Mouse (Mus musculus): Measurements from ENCODE around the gene Vars.
"Not testable (repeated sequence)": the region's sequence is repeated elsewhere in the genome, so short reads cannot be mapped to it uniquely, and the experiment has no call there.

Gene Vars

DNA sequence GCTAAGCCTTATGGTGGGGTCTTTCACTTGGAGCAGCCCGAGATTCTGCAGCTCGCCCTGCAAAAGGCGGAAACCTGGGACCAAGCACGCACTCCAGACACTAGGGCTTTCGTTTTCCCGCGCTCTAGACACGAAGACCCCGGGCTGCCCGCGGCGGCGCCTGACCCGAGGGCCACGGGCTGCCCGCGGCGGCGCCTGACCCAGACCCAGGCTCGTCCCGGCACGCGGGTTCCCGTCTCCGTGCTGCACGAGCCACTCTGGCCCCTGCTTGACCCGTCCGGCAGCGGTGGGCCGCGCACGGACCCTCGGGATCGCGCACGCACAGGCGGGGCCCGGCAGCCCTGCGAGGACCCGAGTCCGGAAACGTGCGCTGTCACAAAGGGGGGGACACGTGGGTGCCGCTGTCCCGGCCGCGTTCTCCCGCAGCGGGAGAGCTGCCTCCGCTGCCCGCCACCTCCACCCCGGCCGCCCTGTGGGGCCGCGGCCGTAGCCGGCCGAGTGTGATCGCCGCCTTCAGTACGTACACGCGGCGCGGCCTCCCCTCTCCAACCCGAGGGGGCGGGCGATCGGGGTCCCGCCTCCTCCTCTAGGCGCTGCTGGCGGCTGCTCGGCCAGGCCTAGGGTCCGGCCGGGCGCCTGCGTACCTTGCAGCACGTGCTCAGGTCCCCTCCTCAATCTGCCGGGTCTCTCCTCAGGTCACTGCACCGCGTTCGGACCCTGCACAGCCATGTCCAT, at the start of gene Vars:
Gene Vars (plus strand): TSS at position 271 of the 735 bp plus-strand sequence.
- peak; percentile 45 for DNase-seq (ENCODE audit: low read depth)

DNA sequence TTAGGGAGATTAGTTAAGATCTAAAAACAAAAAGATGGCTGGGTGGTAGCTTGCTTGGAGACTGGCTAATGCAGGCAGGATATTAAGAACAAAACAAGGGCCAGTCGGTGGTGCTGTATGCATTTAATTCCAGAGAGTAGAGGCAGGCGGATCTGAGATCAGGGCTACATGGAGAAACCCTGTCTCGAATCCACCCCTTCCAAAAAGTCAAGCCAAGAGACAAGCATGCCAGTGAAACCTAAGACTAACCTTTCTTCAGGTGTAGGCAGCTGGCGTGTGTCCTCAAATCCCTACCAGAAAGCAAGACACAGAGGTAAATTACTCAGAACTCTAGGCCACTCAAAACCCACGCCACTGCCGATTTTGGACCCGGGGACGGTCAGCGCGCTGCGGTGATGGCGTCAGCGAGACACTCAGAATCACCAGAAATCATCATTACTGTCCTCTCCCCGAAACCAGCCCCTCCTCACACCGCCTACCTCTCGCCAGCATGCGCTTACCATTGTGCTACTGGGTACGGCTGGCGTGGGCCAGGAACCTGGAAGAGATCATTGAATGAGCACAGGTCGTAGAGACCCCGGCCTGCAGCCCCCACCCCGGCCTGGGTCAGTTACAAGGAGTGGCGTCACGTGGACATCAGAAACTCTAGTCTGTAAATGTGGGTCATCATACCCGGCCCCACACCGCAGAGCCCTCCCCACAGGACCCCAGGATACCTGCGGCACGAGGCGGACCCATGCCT, 49.0 kb upstream of the Vars start:
- DNase-seq (ENCODE audit: low read depth): no peak

DNA sequence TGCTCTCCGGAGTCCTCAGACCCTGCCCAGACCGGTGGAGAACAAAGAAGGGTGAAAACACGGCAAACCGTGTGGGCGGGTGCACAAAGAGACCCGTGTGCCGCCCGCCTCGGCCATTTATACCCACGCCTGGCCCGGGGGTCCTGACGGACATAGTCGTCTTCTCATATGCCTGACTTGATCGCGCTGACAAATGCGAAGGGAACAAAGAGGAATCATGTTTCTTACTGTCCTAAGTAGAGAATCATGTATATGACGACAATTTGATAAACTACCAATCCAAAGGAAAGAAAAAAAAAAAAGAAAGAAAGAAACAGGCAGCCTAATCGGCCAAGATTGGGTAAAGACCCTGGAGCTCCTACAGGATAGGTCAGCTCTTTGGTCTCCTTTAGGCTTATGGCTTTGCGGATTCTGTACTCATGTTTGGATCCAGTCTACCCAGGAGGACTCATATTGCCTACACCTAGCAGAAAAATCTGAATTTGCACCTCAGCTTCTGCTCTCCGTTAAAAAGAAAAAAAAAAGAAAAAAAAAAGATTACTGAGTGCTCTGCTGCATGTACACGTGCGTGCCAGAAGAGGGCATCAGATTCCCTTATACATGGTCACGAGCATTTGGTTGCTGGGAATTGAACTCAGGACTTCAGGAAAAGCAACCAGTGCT, 48.3 kb upstream of the Vars start:
- DNase-seq (ENCODE audit: low read depth): peak; percentile 78

DNA sequence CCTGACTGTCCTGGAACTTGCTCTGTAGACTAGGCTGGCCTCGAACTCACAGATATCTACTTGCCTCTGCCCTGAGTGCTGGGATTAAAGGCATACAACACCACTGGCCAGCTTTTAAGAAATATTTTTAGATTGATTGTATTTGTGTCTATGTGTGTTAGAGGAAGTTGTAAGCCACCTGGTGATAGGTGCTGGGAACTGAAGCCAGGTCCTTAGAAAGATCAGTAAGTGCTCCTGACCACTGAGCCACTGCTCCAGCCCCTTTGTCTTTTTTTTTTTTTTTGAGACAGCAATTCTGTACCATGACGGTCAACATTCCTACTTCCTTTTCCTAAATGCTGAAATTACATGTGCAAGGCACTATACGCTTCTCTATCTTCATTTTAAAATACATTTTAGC, 47.5 kb upstream of the Vars start:
- no peak for DNase-seq (ENCODE audit: low read depth)

DNA sequence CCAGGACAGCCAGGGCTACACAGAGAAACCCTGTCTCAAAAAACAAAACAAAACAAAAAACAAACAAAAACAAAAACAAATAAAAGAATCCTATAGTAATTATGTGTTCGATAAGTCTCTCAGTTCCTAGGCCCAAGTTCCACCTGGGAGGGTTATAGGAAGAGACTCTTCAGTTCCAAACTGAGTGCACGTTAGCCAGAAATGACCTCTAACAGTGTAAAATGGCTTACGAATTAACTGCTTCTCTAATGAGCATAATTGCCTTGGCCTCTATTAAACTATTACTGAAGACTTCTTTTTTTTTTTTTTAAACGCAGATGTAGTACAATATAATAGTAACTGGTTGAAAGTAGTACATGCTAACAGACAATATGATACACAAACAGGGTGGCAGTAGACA, 46.9 kb upstream of the Vars start:
- DNase-seq (ENCODE audit: low read depth): no peak

DNA sequence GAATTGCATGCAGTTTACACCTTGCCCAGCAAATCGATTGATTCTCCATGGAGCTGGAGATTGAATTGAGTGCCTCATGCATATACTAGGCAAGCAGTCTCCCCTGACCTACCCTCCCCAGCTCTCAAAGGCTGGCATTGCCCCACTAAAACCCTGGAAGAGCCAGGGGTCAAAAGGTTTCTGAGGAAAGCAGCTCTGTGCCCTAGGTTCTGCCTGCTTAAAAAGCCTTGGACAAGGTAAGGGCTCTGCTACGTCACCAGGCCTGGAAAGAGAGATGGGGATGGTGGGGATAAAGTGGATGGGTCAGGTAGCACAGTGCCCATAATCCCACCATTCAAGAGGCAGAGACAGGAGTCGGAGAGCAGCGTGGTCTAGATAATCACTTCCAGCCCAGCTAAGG, 46.0 kb upstream of the Vars start:
- DNase-seq (ENCODE audit: low read depth): no peak

DNA sequence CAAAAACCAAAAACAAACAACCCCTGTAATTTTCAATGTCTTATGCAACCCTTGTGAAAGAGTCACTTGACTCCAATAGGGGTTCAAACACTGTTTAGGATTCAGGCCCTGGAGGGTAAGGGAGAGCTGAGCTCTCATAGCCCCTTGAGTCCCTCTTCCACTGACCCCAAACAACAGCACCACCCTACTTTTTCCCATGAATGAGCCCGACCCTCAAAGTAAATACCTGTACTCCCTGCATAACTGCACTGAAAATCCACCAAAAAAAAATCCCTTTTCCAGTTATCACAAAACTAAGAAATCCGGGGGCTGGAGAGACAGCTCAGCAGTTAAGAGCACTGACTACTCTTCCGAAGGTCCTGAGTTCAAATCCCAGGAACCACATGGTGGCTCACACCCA, 44.9 kb upstream of the Vars start:
- DNase-seq (ENCODE audit: low read depth): no peak

DNA sequence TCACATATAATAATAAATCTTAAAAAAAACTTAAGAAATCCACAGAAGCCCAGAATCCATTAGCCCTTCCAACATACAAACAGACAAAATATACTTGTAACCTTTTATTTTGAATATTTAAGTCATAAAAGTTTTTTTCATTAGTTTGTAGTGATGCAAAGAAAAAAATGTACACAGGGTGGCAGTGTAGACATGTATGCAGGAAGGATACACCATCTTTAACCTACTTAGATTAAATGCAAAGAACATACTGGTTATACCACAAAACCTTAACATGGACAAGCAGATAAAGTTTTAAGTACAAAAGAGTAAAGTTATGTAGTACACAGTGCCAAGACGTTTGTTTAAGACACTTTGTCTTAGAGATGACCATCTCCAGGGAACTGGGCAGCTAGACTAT, 44.4 kb upstream of the Vars start:
- no peak for DNase-seq (ENCODE audit: low read depth)

DNA sequence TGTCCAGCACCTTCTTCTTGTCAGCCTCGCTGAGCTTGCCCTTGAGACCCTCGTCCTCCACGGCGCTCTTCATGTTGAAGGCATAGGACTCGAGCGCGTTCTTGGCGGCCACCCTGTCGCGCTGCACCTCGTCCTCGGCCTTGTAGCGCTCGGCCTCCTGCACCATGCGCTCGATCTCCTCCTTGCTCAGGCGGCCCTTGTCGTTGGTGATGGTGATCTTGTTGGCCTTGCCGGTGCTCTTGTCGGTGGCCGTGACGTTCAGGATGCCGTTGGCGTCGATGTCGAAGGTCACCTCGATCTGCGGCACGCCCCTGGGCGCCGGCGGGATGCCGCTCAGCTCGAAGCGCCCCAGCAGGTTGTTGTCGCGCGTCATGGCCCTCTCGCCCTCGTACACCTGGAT, 43.5 kb upstream of the Vars start:
- DNase-seq (ENCODE audit: low read depth): not testable (repeated sequence)

DNA sequence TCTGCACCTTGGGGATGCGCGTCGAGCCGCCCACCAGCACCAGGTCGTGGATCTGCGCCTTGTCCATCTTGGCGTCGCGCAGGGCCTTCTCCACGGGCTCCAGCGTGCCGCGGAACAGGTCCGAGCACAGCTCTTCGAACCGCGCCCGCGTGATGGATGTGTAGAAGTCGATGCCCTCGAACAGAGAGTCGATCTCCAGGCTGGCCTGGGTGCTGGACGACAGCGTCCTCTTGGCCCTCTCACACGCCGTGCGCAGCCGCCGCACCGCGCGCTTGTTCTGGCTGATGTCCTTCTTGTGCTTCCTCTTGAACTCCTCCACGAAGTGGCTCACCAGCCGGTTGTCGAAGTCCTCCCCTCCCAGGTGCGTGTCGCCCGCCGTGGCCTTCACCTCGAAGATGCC, 42.8 kb upstream of the Vars start:
- DNase-seq (ENCODE audit: low read depth): not testable (repeated sequence)

DNA sequence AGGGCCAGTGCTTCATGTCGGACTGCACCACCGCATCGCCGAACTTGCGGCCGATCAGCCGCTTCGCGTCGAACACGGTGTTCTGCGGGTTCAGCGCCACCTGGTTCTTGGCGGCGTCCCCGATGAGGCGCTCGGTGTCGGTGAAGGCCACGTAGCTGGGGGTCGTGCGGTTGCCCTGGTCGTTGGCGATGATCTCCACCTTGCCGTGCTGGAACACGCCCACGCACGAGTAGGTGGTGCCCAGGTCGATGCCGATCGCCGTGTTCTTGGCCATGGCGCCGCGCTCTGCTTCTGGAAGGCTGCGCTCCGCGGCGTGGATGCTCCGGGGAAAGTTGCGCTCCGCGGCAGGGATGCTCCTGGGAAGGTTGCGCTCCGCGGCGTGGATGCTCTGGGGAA, 42.1 kb upstream of the Vars start:
- DNase-seq (ENCODE audit: low read depth): not testable (repeated sequence)

DNA sequence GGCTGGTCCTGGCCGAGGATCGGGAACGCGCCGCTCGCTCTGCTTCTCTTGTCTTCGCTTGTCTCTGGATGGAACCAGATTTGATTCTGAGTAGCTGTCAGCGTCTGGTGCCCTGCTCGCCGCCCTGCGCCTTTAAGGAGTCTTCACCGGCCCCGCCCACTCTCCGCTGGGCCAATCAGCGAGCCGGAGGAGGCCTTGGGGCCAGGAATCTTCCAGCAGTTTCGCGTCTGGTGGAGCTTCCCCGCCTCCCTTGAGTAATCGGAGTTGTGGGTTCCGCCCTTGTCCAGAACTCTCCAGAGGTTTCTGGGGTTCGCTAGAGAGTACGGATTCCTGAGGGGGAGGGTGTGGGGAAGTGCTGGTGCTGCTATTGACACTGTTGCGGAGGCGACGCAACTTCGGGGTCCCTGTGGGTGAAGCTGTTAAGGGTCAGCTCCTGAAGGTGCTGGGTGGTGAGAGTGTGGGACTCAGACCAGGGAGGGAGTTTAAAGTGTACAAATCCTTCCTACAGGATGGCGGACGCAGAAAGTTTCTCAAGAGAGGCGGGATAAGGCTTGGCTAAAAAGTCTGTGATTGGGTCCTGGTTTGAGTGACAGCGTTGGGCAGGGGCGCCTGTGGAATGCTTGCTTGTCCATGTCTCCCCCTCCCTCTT, 41.5 kb upstream of the Vars start, which contains the start of gene Hspa1b:
Gene Hspa1b (minus strand): TSS at position 109 of the 649 bp plus-strand sequence.
- peak; percentile 79 for DNase-seq (ENCODE audit: low read depth)

DNA sequence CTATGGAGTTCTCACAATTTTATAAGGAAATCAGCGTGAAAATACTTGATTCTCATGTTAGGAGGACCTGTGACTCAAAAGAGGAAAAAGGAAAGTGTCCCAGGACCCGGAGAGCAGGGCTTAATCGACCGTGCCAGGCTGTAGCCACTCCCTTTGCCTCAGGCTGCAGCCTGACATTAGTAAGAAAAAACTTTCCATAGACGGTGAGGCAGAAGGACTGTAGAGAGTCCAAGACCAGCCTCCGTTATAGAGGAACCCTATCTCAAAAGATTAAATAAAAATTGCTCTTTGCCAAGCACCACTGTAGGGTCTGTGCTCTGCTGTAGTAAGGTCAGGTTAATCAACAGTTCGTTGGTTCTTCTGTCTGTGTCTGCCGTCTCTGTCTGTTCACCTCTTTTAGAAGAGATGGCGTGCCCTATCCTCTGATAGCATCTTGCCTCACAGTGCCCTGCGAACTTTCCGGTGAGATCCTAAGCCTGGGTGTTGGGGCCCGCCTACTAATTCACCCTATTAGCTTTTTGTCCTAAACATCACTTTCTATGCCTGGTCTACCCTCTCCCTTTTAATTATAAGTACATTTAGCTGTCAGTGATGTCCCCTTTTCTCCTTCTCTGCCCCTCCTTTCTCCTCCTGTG, 40.8 kb upstream of the Vars start:
- no peak for DNase-seq (ENCODE audit: low read depth)

DNA sequence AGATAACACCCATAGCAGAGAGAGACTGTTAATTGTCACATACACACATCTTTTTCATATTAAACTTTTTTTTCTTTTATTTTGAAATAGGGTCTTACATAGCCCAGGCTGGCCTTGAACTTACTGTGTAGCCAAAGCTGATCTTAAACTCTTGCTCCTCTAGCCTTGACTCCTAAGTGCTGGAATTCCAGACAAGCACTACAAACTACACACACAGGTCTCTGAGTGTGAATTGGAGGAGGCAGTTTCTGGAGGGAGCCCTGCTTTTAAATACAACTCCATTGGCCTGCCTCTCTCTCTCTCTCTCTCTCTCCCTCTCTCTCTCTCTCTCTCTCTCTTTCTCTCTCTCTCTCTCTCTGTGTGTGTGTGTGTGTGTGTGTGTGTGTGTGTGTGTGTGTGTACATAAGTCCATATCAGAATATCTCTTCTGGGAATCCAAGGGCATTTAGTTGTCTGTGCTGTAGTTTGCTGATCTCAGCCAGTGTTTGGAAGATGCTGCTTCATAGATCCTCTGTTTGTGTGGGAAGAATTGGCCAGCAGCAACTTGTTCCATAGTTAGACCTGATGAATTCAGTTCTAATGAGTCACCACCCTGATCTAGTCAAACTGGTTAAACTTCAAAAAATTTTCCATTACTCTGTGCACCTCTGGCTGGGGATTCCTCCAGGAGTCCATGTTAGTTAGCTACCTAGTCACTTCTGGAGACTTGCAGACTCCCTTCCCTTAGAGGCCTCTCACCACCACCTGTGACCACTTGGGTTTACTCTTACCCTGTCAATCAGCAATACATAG, 39.9 kb upstream of the Vars start:
- DNase-seq (ENCODE audit: low read depth): no peak

DNA sequence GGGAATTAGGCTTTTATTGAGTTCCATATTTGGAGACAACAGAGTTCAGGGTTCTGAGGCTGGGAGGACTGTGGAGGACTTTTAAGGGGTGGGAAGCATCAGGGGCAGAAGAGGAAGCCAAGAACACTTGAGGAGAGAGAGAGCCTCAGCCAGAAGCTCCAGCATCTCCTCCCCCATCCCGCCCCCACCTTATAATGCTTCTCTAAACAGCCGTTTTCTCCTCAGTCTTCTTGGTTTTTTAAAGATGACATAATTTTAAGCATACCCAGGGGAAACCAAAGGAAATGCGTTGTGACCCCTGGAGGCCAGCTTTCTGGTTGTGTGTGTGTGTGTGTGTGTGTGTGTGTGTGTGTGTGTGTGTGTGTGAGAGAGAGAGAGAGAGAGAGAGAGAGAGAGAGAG, 38.7 kb upstream of the Vars start:
- DNase-seq (ENCODE audit: low read depth): no peak

DNA sequence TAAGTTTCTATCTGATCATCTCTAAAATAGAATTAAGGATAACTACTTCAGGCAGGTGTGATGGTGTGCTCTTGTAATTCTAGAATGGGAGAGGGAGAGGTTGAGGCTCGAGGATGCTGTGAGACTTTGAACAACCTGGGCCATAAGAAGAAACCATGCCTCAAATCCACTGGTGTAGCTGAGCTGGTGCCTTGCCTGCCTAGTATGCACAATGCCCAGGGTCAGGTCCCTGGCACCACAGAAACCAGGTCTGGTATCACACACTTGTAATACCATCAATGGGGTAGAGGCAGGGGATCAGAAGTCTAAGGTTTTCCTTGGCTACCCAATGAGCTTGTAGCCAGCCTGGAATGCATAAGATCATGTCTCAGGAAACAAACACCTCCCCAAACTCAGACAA, 37.9 kb upstream of the Vars start:
- no peak for DNase-seq (ENCODE audit: low read depth)

DNA sequence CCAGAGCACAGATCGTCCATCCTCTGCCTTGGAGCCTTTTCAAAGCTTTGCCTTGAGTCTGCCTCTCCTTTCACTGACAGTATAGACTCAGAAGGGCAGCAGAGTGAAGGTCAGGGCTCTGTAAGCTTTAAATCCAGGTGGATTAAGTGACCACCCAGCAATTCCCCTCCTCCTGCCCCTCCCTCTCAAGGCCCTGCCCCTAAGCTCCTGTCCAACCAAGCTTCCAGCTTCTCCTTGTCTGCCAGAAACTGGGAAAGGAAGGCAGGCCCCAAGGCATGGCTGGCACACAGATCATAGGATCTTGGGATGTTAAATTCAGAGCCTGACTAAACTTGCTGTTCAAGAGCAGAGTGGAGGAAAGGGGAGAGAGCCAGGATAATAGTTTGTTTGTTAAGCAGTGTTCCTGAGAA, 36.1 kb upstream of the Vars start:
- DNase-seq (ENCODE audit: low read depth): peak; percentile 71

DNA sequence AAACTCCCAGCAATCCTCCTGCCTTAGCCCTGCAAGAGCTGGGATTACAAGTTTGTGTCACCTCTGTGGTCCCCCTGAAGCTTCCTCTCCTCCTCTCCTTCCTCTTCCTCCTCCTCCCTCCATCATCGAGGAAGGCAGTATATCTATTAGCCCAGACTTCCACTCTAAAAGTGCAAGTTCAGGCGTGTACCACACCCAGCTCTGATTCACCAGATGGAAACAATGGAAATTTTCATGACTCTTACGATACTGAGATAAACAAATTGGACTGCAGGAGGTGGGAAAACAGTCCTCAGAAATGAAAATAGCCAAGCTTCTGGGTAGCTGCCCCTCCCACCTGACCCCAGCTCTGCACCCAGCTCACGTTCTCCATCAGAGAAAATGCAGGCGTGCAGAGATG, 35.2 kb upstream of the Vars start:
- DNase-seq (ENCODE audit: low read depth): no peak

DNA sequence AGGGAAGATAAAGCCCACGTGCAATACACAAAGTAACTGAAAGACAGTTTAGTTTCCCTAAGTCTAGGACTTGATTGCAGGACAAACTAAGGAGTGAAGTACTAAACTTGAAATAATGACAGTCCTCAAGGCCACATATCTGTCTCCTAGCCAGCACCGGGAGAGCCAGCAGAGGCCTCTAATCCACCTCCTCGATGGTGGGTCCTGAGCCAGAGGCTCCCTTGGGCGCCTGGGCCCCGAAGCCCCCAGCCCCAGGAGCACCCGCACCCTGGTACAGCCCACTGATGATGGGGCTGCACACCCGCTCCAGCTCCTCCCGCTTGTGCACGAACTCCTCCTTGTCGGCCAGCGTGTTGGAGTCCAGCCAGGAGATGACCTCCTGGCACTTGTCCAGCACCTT, 31.0 kb upstream of the Vars start, which contains the start of gene Gm20481:
Gene Gm20481 (plus strand): TSS at position 91 of the 400 bp plus-strand sequence.
- DNase-seq (ENCODE audit: low read depth): not testable (repeated sequence)

DNA sequence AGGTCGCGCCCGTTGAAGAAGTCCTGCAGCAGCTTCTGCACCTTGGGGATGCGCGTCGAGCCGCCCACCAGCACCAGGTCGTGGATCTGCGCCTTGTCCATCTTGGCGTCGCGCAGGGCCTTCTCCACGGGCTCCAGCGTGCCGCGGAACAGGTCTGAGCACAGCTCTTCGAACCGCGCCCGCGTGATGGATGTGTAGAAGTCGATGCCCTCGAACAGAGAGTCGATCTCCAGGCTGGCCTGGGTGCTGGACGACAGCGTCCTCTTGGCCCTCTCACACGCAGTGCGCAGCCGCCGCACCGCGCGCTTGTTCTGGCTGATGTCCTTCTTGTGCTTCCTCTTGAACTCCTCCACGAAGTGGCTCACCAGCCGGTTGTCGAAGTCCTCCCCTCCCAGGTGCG, 29.9 kb upstream of the Vars start:
- not testable (repeated sequence) for DNase-seq (ENCODE audit: low read depth)

DNA sequence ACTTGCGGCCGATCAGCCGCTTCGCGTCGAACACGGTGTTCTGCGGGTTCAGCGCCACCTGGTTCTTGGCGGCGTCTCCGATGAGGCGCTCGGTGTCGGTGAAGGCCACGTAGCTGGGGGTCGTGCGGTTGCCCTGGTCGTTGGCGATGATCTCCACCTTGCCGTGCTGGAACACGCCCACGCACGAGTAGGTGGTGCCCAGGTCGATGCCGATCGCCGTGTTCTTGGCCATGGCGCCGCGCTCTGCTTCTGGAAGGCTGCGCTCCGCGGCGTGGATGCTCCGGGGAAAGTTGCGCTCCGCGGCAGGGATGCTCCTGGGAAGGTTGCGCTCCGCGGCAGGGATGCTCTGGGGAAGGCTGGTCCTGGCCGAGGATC, 29.1 kb upstream of the Vars start:
- not testable (repeated sequence) for DNase-seq (ENCODE audit: low read depth)
